Mouse (Mus musculus): Measurements from ENCODE around the gene Arhgap15. TPM values are rescaled to one million over a fixed set of nuclear protein-coding genes. Genes with fewer than 3 reads are reported as not detected.

Arhgap15 gene
- polyA plus RNA-seq, 1 experiment from 2014 or later = 7.4 TPM

DNA sequence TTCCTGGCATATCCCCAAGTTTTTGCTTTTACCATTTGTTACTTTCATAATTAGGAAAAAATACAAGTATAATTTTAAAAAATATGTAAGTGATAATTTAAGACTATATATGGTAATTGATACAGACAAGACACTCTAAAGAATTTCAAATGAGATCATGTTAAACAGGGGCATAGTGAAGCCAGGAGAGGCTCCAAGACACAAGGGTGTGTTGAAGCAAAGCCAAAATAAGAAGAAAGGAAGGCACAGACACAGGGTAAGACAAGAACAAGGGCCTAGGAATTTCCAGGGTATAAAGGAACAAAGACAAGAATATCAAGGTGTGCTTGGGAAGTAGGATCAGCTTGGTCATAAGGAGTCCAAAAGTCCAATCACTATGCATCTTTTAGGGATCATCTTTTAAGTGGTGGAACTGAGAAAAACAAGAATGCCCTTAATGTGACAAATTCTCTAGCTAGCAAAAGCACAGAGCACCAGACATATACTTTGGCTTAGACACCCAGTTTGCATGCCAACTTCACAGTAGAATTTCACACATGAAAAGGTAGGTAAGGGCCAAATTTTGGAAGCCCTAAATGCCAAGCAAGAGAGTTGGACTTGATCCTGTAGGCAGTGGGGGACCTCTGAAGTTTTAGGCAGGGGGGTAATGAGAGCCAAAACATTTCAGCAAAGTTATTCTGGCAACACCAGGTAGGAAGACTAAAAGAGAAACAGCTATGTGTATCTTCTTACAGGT is 650.7 kb downstream of the Arhgap15 start:
- Histone ChIP-seq H3K4me2 (no peak overlapping the region), H3K9ac (ENCODE audit: low read depth, low read length) (no peak overlapping the region), H3K27ac (ENCODE audit: low read depth, low read length) (no peak overlapping the region), H3K27me3 (replicated peaks; ENCODE audit: control insufficient read depth, insufficient read depth, low read length) (no peaks in the 10 kb centered on the region), H3K36me3 (ENCODE audit: control insufficient read depth, insufficient read depth, low read length) (no peaks in the 10 kb centered on the region), H3K4me3 (ENCODE audit: low read depth, low read length) (no peak overlapping the region), H3K9me3 (ENCODE audit: control insufficient read depth, low read length) (no peaks in the 10 kb centered on the region), H3K4me1 (replicated peaks; ENCODE audit: control insufficient read depth, insufficient read depth, low read length) (no peaks in the 10 kb centered on the region)
- DNase-seq (ENCODE audit: low spot score) (no peak), ATAC-seq (replicated peaks; ENCODE audit: low FRiP score) (no peak)

DNA sequence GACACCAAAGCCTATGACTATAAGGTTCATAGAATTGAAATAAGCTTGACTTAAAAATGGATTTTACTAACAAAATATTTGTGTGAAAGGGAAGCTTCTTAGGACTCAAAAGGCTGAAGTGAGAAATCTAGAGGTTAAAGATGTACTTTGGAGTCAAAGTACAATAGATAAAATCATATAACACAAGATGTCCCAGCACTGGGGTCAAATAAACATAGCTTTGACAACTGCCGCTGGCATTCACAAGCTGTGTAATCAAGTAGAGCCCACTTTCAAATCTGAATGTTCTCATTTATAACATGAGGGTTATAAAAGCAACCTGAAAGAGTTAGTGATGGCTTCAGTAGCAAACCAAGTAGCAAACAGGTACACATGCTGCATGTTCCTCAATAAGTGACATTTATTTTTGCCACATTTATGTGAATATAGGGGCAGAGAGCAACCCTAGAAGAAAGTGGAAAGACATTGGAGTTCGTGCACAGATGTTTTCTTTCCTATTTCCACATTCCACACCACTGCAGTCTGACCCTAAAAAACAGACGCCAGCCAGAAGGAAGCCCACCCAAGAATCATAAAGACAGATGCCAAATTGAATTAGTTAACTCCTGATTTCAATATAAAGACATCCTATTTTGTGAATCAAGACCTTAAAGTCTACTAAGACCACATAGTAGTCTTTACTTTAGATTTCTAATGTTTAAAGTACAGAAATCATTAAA is 653.2 kb downstream of the Arhgap15 start:
- Histone ChIP-seq H3K4me2 (no peak overlapping the region), H3K36me3 (ENCODE audit: control insufficient read depth, insufficient read depth, low read length) (no peaks in the 10 kb centered on the region), H3K27ac (ENCODE audit: low read depth, low read length) (no peak overlapping the region), H3K4me1 (replicated peaks; ENCODE audit: control insufficient read depth, insufficient read depth, low read length) (no peaks in the 10 kb centered on the region), H3K27me3 (replicated peaks; ENCODE audit: control insufficient read depth, insufficient read depth, low read length) (no peaks in the 10 kb centered on the region), H3K4me3 (ENCODE audit: low read depth, low read length) (no peak overlapping the region), H3K9ac (ENCODE audit: low read depth, low read length) (no peak overlapping the region), H3K9me3 (ENCODE audit: control insufficient read depth, low read length) (0 out of 2 replicates have a peak, but pooled peaks cover 2% of the 10 kb centered on the region)
- 60% methylated on average over 3 of the region's 3 CpGs for WGBS
- ATAC-seq (replicated peaks; ENCODE audit: low FRiP score) (no peak), DNase-seq (ENCODE audit: low spot score) (no peak)

DNA sequence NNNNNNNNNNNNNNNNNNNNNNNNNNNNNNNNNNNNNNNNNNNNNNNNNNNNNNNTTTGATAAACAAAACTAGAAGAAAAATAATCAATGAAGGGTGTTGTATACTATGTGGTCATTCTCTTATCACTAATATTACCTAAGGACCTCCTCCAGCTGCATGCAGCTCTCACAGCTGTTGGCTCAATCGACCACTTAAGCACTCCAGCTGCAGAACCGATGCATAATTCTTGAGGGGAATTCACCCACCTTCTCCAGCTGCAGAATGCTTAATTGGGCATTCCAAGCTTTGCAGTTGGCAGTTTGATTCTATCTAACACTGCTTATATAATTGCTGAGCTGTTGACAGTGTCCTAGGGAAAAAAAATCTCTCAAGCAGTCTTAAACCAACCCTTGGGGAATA is 663.0 kb downstream of the Arhgap15 start:
- Histone ChIP-seq H3K9me3 (ENCODE audit: control insufficient read depth, low read length) (no peaks in the 10 kb centered on the region), H3K4me1 (replicated peaks; ENCODE audit: control insufficient read depth, insufficient read depth, low read length) (no peaks in the 10 kb centered on the region), H3K9ac (ENCODE audit: low read depth, low read length) (no peak overlapping the region), H3K27me3 (replicated peaks; ENCODE audit: control insufficient read depth, insufficient read depth, low read length) (no peaks in the 10 kb centered on the region), H3K36me3 (ENCODE audit: control insufficient read depth, insufficient read depth, low read length) (no peaks in the 10 kb centered on the region), H3K27ac (ENCODE audit: low read depth, low read length) (no peak overlapping the region), H3K4me2 (no peak overlapping the region), H3K4me3 (ENCODE audit: low read depth, low read length) (no peak overlapping the region)
- ATAC-seq (replicated peaks; ENCODE audit: low FRiP score) (no peak), DNase-seq (ENCODE audit: low spot score) (no peak)
- WGBS = 69% methylated on average over 2 of the region's 2 CpGs

GRCm38 (mm10) chr2:44416331-44416730 is 667.7 kb downstream of the Arhgap15 start:
- no peak for ATAC-seq (replicated peaks; ENCODE audit: low FRiP score)
- WGBS = 80% methylated on average over 4 of the region's 4 CpGs
- H3K4me3 ChIP-seq (ENCODE audit: low read depth, low read length) = no peak overlapping the region

GRCm38 (mm10) chr2:44419547-44420225 is 671.1 kb downstream of the Arhgap15 start:
- DNase-seq (ENCODE audit: low spot score) = no peak
- Histone ChIP-seq H3K27ac (ENCODE audit: low read depth, low read length) (no peak overlapping the region), H3K4me1 (replicated peaks; ENCODE audit: control insufficient read depth, insufficient read depth, low read length) (no peaks in the 10 kb centered on the region), H3K36me3 (ENCODE audit: control insufficient read depth, insufficient read depth, low read length) (no peaks in the 10 kb centered on the region), H3K27me3 (replicated peaks; ENCODE audit: control insufficient read depth, insufficient read depth, low read length) (no peaks in the 10 kb centered on the region), H3K4me2 (no peak overlapping the region), H3K4me3 (ENCODE audit: low read depth, low read length) (no peak overlapping the region), H3K9me3 (ENCODE audit: control insufficient read depth, low read length) (no peaks in the 10 kb centered on the region), H3K9ac (ENCODE audit: low read depth, low read length) (no peak overlapping the region)
- no peak for ATAC-seq (replicated peaks; ENCODE audit: low FRiP score)
- WGBS = 89% methylated on average over 4 of the region's 4 CpGs

More at GRCm38 (mm10) chr2:44416331-44416730, 667.7 kb downstream of the Arhgap15 start:
- no peaks in the 10 kb centered on the region for H3K9me3 ChIP-seq (ENCODE audit: control insufficient read depth, low read length)
- no peaks in the 10 kb centered on the region for H3K36me3 ChIP-seq (ENCODE audit: control insufficient read depth, insufficient read depth, low read length)
- DNase-seq (ENCODE audit: low spot score) = no peak
- no peak overlapping the region for H3K9ac ChIP-seq (ENCODE audit: low read depth, low read length)
- no peak overlapping the region for H3K4me2 ChIP-seq
- H3K4me1 ChIP-seq (replicated peaks; ENCODE audit: control insufficient read depth, insufficient read depth, low read length) = no peaks in the 10 kb centered on the region
- no peak overlapping the region for H3K27ac ChIP-seq (ENCODE audit: low read depth, low read length)
- no peaks in the 10 kb centered on the region for H3K27me3 ChIP-seq (replicated peaks; ENCODE audit: control insufficient read depth, insufficient read depth, low read length)

DNA sequence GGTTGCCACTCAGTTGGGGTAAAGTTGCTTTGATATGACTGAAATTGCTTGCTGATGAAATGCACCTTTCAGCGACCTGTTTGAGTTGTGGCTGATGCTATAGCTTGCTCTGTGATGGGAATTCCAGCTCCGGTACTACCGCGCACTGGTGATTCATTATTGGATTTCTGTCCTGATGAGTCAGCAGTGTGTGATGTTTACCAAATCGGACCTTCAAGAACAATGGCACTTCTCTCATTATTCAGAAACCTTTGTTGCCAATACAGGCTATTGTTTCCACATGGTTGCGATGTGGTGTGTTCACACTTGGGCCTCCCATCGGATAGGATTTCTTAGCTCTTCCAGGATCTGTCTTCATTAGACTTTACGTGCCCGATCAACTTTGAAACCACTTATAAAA is 681.9 kb downstream of the Arhgap15 start:
- Histone ChIP-seq H3K27ac (ENCODE audit: low read depth, low read length) (no peak overlapping the region), H3K36me3 (ENCODE audit: control insufficient read depth, insufficient read depth, low read length) (no peaks in the 10 kb centered on the region), H3K4me3 (ENCODE audit: low read depth, low read length) (no peak overlapping the region), H3K4me1 (replicated peaks; ENCODE audit: control insufficient read depth, insufficient read depth, low read length) (no peaks in the 10 kb centered on the region), H3K27me3 (replicated peaks; ENCODE audit: control insufficient read depth, insufficient read depth, low read length) (no peaks in the 10 kb centered on the region), H3K9me3 (ENCODE audit: control insufficient read depth, low read length) (no peaks in the 10 kb centered on the region), H3K4me2 (no peak overlapping the region), H3K9ac (ENCODE audit: low read depth, low read length) (no peak overlapping the region)
- ATAC-seq (replicated peaks; ENCODE audit: low FRiP score) (no peak), DNase-seq (ENCODE audit: low spot score) (no peak)
- WGBS = 79% methylated on average over 9 of the region's 9 CpGs

- WGBS = 79% methylated on average over 5 of the region's 5 CpGs
- H3K27ac ChIP-seq (ENCODE audit: low read depth, low read length) = no peak overlapping the region
- H3K4me1 ChIP-seq (replicated peaks; ENCODE audit: control insufficient read depth, insufficient read depth, low read length) = no peaks in the 10 kb centered on the region
- H3K9ac ChIP-seq (ENCODE audit: low read depth, low read length) = no peak overlapping the region
- no peaks in the 10 kb centered on the region for H3K9me3 ChIP-seq (ENCODE audit: control insufficient read depth, low read length)
- H3K27me3 ChIP-seq (replicated peaks; ENCODE audit: control insufficient read depth, insufficient read depth, low read length) = no peaks in the 10 kb centered on the region
- H3K4me3 ChIP-seq (ENCODE audit: low read depth, low read length) = no peak overlapping the region
- no peaks in the 10 kb centered on the region for H3K36me3 ChIP-seq (ENCODE audit: control insufficient read depth, insufficient read depth, low read length)
- H3K4me2 ChIP-seq = no peak overlapping the region
- DNase-seq (ENCODE audit: low spot score) (no peak), ATAC-seq (replicated peaks; ENCODE audit: low FRiP score) (no peak)
Observed at GRCm38 (mm10) chr2:44436652-44437051, 688.0 kb downstream of the Arhgap15 start.

GRCm38 (mm10) chr2:44437496-44438057 is 689.0 kb downstream of the Arhgap15 start:
- H3K4me3 ChIP-seq (ENCODE audit: low read depth, low read length) = no peak overlapping the region
- peaks cover 3% of the 10 kb centered on the region; the same call in 1 of the 2 replicates for H3K9me3 ChIP-seq (ENCODE audit: control insufficient read depth, low read length)
- WGBS = 78% methylated on average over 8 of the region's 8 CpGs
- ATAC-seq (replicated peaks; ENCODE audit: low FRiP score) = no peak
- H3K27ac ChIP-seq (ENCODE audit: low read depth, low read length) = no peak overlapping the region
- H3K27me3 ChIP-seq (replicated peaks; ENCODE audit: control insufficient read depth, insufficient read depth, low read length) = no peaks in the 10 kb centered on the region
- no peaks in the 10 kb centered on the region for H3K36me3 ChIP-seq (ENCODE audit: control insufficient read depth, insufficient read depth, low read length)
- H3K4me1 ChIP-seq (replicated peaks; ENCODE audit: control insufficient read depth, insufficient read depth, low read length) = no peaks in the 10 kb centered on the region
- no peak overlapping the region for H3K9ac ChIP-seq (ENCODE audit: low read depth, low read length)
- no peak for DNase-seq (ENCODE audit: low spot score)
- no peak overlapping the region for H3K4me2 ChIP-seq
